Mouse (Mus musculus): ENCODE results near the gene Nyap1.

DNA sequence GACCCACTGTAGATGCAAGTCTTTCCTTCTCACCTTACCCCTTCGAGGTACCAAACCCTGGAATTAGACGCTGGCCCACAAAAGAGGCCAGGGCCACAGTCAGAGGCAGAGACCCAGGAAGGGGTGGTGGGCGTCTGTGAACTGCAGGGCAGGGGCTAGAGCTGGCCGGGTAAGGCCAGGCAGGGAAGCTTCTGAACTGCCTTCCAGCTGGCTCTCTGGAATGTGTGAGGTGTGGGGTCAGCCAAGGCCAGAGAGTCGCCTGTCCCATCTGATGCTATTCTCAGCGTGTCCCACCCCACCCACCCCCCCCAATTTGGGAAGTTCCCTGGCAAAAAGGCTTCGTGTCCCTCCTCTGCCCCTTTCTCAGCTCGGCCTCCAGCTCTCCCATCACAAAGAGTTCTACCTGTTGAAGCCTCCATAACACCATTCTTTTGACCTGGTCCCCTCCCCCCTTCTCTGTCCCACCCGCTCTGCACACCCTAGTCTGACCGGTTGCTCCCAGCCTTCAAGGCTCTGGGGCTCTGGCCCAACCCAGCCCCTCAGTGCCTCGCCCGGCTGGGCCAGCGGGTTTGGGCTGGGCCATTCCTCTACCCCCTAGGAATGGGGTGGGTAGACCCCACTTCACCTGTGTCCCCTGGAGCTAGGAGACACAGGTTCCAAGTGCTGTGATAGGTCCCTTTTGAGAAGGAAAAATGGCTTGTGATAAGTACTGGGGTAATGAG, 11.9 kb upstream of the Nyap1 start:
- TF ChIP-seq POLR2A (IDR thresholded peaks at IDR 0.05; ENCODE audit: insufficient read depth, low read length) (no peak), CTCF (IDR thresholded peaks at IDR 0.05; ENCODE audit: low read depth, low read length) (no peak)
